In the genomic region with DNA sequence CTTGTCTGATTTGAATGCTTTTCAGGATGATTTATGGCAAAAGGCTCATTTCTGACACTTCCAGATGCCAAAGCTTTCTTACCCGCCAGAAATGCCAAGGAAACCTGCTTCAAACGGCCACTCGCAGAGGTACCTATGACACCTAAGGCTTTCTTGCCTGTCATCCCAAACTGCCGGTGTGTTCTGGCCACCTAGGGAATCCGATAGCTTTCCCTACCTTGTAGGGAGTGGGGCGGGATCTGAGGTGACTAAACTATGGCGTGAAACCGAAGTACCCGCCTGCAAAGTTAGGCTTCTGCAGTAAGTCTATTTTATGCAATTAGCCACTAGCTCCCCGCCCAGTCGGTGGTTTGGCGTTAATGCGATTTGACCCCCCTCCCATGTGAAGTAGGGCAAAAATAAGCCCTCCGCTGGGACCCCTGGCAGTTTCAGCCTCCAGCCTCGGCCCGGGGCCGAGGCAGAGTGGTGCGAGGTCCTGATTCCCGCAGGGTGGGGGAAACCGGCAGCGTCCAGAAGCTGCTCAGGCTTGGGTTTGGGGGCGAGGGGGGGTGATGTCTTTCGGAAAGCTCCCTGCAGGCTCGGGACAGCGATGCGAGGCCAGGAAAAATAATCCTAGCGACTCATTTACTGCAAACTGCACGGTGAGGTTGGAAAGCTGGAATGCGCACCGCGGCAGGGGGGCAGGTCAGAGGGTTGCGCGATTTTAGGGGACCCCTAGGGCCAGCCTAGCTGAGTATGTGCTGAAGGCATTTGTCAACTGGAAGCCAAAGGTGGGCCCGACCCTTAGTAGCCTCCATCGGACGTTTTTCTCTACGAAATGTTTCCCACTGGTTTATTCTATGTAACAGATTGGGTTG, we compare ENCODE assay signal across 11 mouse cellular contexts. TPM values are rescaled to one million over a fixed set of nuclear protein-coding genes. Genes with fewer than 3 reads are reported as not detected.
DNase-seq lines count a peak whose midpoint lies in the region; ATAC-seq lines count a peak whose summit lies in the region.
"Had no signal": no experiment of that assay in that cellular context is flagged by ENCODE, and none has a peak within 500 bp of the region (broad histone marks: within the 10 kb centered on the region; RNA-seq: fewer than 3 reads in every experiment).

No protein-coding gene starts in this region.

- H3K27me3 ChIP-seq in heart, embryonic 11.5 days (ENCODE audit: control insufficient read depth, insufficient read depth, low read length), result peaks cover 47% of the 10 kb centered on the region
- H3K27me3 ChIP-seq in hindbrain, embryonic 12.5 days, result peaks cover 87% of the 10 kb centered on the region
- peaks cover 67% of the 10 kb centered on the region for H3K27me3 ChIP-seq in midbrain, embryonic 14.5 days (ENCODE audit: control insufficient read depth, insufficient read depth, low read length)

- peak overlapping the region; percentile 42 for H3K4me3 ChIP-seq in heart, embryonic 11.5 days (ENCODE audit: low read depth, low read length)
- H3K4me3 ChIP-seq in hindbrain, embryonic 12.5 days, result peak overlapping the region; percentile 20
- H3K4me3 ChIP-seq in midbrain, embryonic 14.5 days (replicated peaks; ENCODE audit: low read depth, low read length), result peak overlapping the region; percentile 8; the same call in 1 of the 2 replicates

- peak overlapping the region; percentile 81 for H3K4me2 ChIP-seq in heart, embryonic 11.5 days
- peak overlapping the region; percentile 47 for H3K4me2 ChIP-seq in hindbrain, embryonic 12.5 days (replicated peaks)
- H3K4me2 ChIP-seq in midbrain, embryonic 14.5 days (ENCODE audit: low read length), result peak overlapping the region; percentile 42

- no peak for DNase-seq in heart, postnatal 4 days
- DNase-seq in ZHBTc4 (ENCODE audit: low read depth, low spot score), result peak; percentile 37
- DNase-seq in midbrain, embryonic 14.5 days, result peak; percentile 44
- DNase-seq in left cerebral cortex, adult 8-10 months (ENCODE audit: low spot score in 2 of 2), result no peak
- no peak for DNase-seq in urinary bladder, postnatal 25 days (ENCODE audit: low spot score)
- no peak for DNase-seq in lung, postnatal 10 days
- DNase-seq: adrenal gland, adult 8-10 months; kidney, adult 18-20 months had no signal

- 0 out of 2 replicates have a peak overlapping the region, but pooled peaks have one; percentile 22 for H3K9ac ChIP-seq in heart, embryonic 11.5 days (ENCODE audit: low read depth, low read length)
- 0 out of 2 replicates have a peak overlapping the region, but pooled peaks have one; percentile 23 for H3K9ac ChIP-seq in hindbrain, embryonic 12.5 days
- no peak overlapping the region for H3K9ac ChIP-seq in midbrain, embryonic 14.5 days (replicated peaks; ENCODE audit: low read length)

- no peak overlapping the region for H3K27ac ChIP-seq in heart, embryonic 11.5 days (ENCODE audit: low read depth, low read length)
- no peak overlapping the region for H3K27ac ChIP-seq in hindbrain, embryonic 12.5 days
- H3K27ac ChIP-seq in midbrain, embryonic 14.5 days (replicated peaks; ENCODE audit: low read depth, low read length), result no peak overlapping the region

- no peaks in the 10 kb centered on the region for H3K9me3 ChIP-seq in heart, embryonic 11.5 days (replicated peaks; ENCODE audit: control insufficient read depth, low read length)
- no peaks in the 10 kb centered on the region for H3K9me3 ChIP-seq in hindbrain, embryonic 12.5 days (replicated peaks)
- H3K9me3 ChIP-seq in midbrain, embryonic 14.5 days (ENCODE audit: control insufficient read depth, low read length), result no peaks in the 10 kb centered on the region

- ATAC-seq in heart, embryonic 11.5 days (replicated peaks; ENCODE audit: insufficient number of reproducible peaks, low FRiP score, low TSS enrichment), result no peak
- peak; percentile 42; the same call in 1 of the 2 replicates for ATAC-seq in hindbrain, embryonic 12.5 days (ENCODE audit: low FRiP score)
- ATAC-seq in midbrain, embryonic 14.5 days (ENCODE audit: low FRiP score, low TSS enrichment), result no peak

- peaks cover 21% of the 10 kb centered on the region for H3K4me1 ChIP-seq in heart, embryonic 11.5 days (ENCODE audit: control insufficient read depth, insufficient read depth, low read length)
- H3K4me1 ChIP-seq in hindbrain, embryonic 12.5 days, result peaks cover 24% of the 10 kb centered on the region
- H3K4me1 ChIP-seq in midbrain, embryonic 14.5 days (ENCODE audit: control insufficient read depth, insufficient read depth, low read length), result peaks cover 4% of the 10 kb centered on the region; the same call in 1 of the 2 replicates

- H3K36me3 ChIP-seq in heart, embryonic 11.5 days (ENCODE audit: control insufficient read depth, insufficient read depth, low read length), result no peaks in the 10 kb centered on the region
- no peaks in the 10 kb centered on the region for H3K36me3 ChIP-seq in hindbrain, embryonic 12.5 days
- H3K36me3 ChIP-seq in midbrain, embryonic 14.5 days (ENCODE audit: control insufficient read depth, insufficient read depth, low read length), result no peaks in the 10 kb centered on the region

- WGBS in heart, embryonic 11.5 days (ENCODE audit: insufficient replicate concordance), result 2% methylated on average over 37 of the region's 37 CpGs
- under 1% methylated on average over 37 of the region's 37 CpGs for WGBS in hindbrain, embryonic 12.5 days
- under 1% methylated on average over 37 of the region's 37 CpGs for WGBS in midbrain, embryonic 14.5 days

RNA-seq across cellular contexts. Expression of gene Twist1, which starts 10.8 kb away (rescaled TPM):
- 13.0 and 13.2 TPM in 2 replicates for polyA plus RNA-seq in heart, embryonic 11.5 days (2014; fragmentation: Nextera tagmentation; extraction: Ambion mirVana)
- 1 to 10 TPM; 4.3 to 4.6 TPM for total RNA-seq in heart, postnatal 4 days (2021)
- 30.9 and 37.0 TPM in 2 replicates for polyA plus RNA-seq in hindbrain, embryonic 12.5 days (2016; fragmentation: Nextera tagmentation; extraction: Ambion mirVana)
- 1.2 and 2.1 TPM in 2 replicates for polyA plus RNA-seq in midbrain, embryonic 14.5 days (2014; fragmentation: Nextera tagmentation; extraction: Ambion mirVana)
- total RNA-seq in left cerebral cortex, adult 8-10 months (2022), result 1 to 10 TPM in 1 of 4 experiments, under 1 TPM in 3; 0.74 to 1.1 (median 0.84) TPM

RNA-seq across cellular contexts. Expression of gene Ferd3l, which starts 40.0 kb away (rescaled TPM):
- not detected in 2 replicates for polyA plus RNA-seq in heart, embryonic 11.5 days (2014; fragmentation: Nextera tagmentation; extraction: Ambion mirVana)
- total RNA-seq in heart, postnatal 4 days (2021), result not detected
- polyA plus RNA-seq in hindbrain, embryonic 12.5 days (2016; fragmentation: Nextera tagmentation; extraction: Ambion mirVana), result 2.6 and 3.4 TPM in 2 replicates
- polyA plus RNA-seq in midbrain, embryonic 14.5 days (2014; fragmentation: Nextera tagmentation; extraction: Ambion mirVana), result 0.41 and 1.7 TPM in 2 replicates
- not detected for total RNA-seq in left cerebral cortex, adult 8-10 months (2022)
- total RNA-seq: adrenal gland, adult 8-10 months had no signal
- polyA plus RNA-seq: liver, embryonic 16.5 days had no signal

Comparison
In these comparisons a context has a peak if more than half of its experiments do, and no peak if none do; other contexts are left out.
1. DNase-seq: peak in ZHBTc4 (single experiment) and midbrain, embryonic 14.5 days (single experiment); none in heart, postnatal 4 days (single experiment), left cerebral cortex, adult 8-10 months (0 of 2), urinary bladder, postnatal 25 days (single experiment) and lung, postnatal 10 days (single experiment).
2. Peak in every context shown above with its lines, with median percentiles within 50 percentile points of each other: H3K4me2 ChIP-seq and H3K4me3 ChIP-seq.